Mouse (Mus musculus): Measurements from ENCODE around the gene Hsd17b1. TPM values are rescaled to one million over a fixed set of nuclear protein-coding genes. Genes with fewer than 3 reads are reported as not detected.

Gene Hsd17b1
- 0.60 TPM in 1 of 2 replicates, not detected in the other for polyA plus RNA-seq (2012; ENCODE audit: insufficient read depth, insufficient read length, missing spikeins)

DNA sequence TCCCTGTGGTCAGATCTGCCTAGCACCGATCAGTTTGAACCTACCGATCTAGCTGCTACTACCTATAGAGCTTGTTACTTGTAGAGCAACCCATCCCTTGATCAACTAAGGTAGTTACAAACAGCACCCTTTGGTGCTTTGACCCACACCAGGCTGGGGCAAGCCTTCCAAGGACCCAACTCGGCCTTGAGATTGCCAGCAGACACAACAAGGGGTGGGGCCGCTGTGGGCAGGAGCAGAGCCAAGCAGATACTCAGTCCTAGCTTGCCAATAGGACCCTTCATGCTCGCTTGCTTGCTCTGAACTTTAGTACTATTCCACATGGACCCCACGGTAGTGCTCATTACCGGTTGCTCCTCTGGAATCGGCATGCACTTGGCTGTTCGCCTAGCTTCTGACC, at the start of gene Hsd17b1:
Hsd17b1 (plus strand) TSS at position 291 of the 400 bp plus-strand sequence.
- Histone ChIP-seq H3K4me3 (ENCODE audit: insufficient read depth, low read length) (no peak within 1 kb of the TSS), H3K27ac (ENCODE audit: insufficient read depth, low read depth, low read length) (no peak within 1 kb of the TSS), H3K4me1 (ENCODE audit: control insufficient read depth, insufficient read depth, low read length) (peaks cover 7% of the 10 kb centered on the region)
- no peak for TF ChIP-seq CTCF (IDR thresholded peaks at IDR 0.05; ENCODE audit: low read depth, low read length)
- TF ChIP-seq POLR2A (IDR thresholded peaks at IDR 0.05; ENCODE audit: borderline replicate concordance, low read depth, low read length), result no peak

- Histone ChIP-seq H3K4me3 (ENCODE audit: insufficient read depth, low read length) (no peak overlapping the region), H3K27ac (ENCODE audit: insufficient read depth, low read depth, low read length) (no peak overlapping the region), H3K4me1 (ENCODE audit: control insufficient read depth, insufficient read depth, low read length) (no peaks in the 10 kb centered on the region)
- TF ChIP-seq CTCF (IDR thresholded peaks at IDR 0.05; ENCODE audit: low read depth, low read length), result no peak
- TF ChIP-seq POLR2A (IDR thresholded peaks at IDR 0.05; ENCODE audit: borderline replicate concordance, low read depth, low read length), result no peak
Measured at GRCm38 (mm10) chr11:101029320-101029719, 48.9 kb upstream of the Hsd17b1 start.

- Histone ChIP-seq H3K4me3 (ENCODE audit: insufficient read depth, low read length) (no peak overlapping the region), H3K27ac (ENCODE audit: insufficient read depth, low read depth, low read length) (no peak overlapping the region), H3K4me1 (ENCODE audit: control insufficient read depth, insufficient read depth, low read length) (no peaks in the 10 kb centered on the region)
- TF ChIP-seq CTCF (IDR thresholded peaks at IDR 0.05; ENCODE audit: low read depth, low read length) (no peak), POLR2A (IDR thresholded peaks at IDR 0.05; ENCODE audit: borderline replicate concordance, low read depth, low read length) (no peak)
Measured at GRCm38 (mm10) chr11:101030136-101030807, 47.9 kb upstream of the Hsd17b1 start.

GRCm38 (mm10) chr11:101030808-101031156, 47.4 kb upstream of the Hsd17b1 start:
- H3K27ac ChIP-seq (ENCODE audit: insufficient read depth, low read depth, low read length), result no peak overlapping the region

GRCm38 (mm10) chr11:101031470-101031869, 46.7 kb upstream of the Hsd17b1 start:
- H3K27ac ChIP-seq (ENCODE audit: insufficient read depth, low read depth, low read length), result no peak overlapping the region
- TF ChIP-seq CTCF (IDR thresholded peaks at IDR 0.05; ENCODE audit: low read depth, low read length), result no peak
- no peak for TF ChIP-seq POLR2A (IDR thresholded peaks at IDR 0.05; ENCODE audit: borderline replicate concordance, low read depth, low read length)
- no peak overlapping the region for H3K4me3 ChIP-seq (ENCODE audit: insufficient read depth, low read length)
- H3K4me1 ChIP-seq (ENCODE audit: control insufficient read depth, insufficient read depth, low read length), result no peaks in the 10 kb centered on the region

More at GRCm38 (mm10) chr11:101030808-101031156, 47.4 kb upstream of the Hsd17b1 start:
- Histone ChIP-seq H3K4me3 (ENCODE audit: insufficient read depth, low read length) (no peak overlapping the region), H3K4me1 (ENCODE audit: control insufficient read depth, insufficient read depth, low read length) (no peaks in the 10 kb centered on the region)
- TF ChIP-seq CTCF (IDR thresholded peaks at IDR 0.05; ENCODE audit: low read depth, low read length), result no peak
- TF ChIP-seq POLR2A (IDR thresholded peaks at IDR 0.05; ENCODE audit: borderline replicate concordance, low read depth, low read length), result no peak

- no peak for TF ChIP-seq CTCF (IDR thresholded peaks at IDR 0.05; ENCODE audit: low read depth, low read length)
- TF ChIP-seq POLR2A (IDR thresholded peaks at IDR 0.05; ENCODE audit: borderline replicate concordance, low read depth, low read length), result no peak
- Histone ChIP-seq H3K4me1 (ENCODE audit: control insufficient read depth, insufficient read depth, low read length) (no peaks in the 10 kb centered on the region), H3K4me3 (ENCODE audit: insufficient read depth, low read length) (no peak overlapping the region), H3K27ac (ENCODE audit: insufficient read depth, low read depth, low read length) (no peak overlapping the region)
Measured at GRCm38 (mm10) chr11:101033856-101034500, 44.2 kb upstream of the Hsd17b1 start.

DNA sequence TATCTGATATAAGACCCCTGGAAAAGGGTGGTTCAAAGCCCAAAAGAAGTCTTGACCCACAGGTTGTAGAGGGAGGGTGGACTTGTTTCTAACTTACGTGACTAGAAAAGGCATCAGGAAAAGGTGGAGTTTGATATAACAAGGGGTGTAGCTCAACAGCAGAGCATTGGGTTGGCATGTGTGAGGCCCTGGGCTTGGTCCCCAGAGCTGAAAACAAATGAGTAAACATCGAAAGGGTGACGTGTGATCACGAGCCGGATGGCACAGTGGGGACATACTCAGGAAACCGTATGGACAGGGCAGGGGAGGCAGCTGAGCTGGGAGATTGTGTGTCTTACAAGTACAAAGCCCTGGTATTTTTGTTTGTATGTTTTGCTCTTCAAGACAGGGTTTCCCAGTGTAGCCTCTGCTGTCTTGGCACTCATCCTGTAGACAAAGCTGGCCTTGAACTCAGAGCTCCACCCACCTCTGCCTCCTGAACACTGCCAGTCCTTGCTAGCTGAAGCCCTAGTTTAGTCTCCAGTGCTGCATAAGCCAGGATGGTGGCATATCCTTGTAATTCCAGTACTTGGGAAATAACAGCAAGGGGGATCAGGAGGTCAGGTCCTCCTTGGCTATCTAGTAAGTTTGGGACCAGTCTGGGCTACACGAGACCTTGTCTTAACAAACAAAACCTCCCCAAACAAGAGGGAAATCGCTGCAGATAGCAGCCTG, 43.4 kb upstream of the Hsd17b1 start:
- no peak overlapping the region for H3K27ac ChIP-seq (ENCODE audit: insufficient read depth, low read depth, low read length)
- no peaks in the 10 kb centered on the region for H3K4me1 ChIP-seq (ENCODE audit: control insufficient read depth, insufficient read depth, low read length)
- H3K4me3 ChIP-seq (ENCODE audit: insufficient read depth, low read length), result no peak overlapping the region
- no peak for TF ChIP-seq POLR2A (IDR thresholded peaks at IDR 0.05; ENCODE audit: borderline replicate concordance, low read depth, low read length)
- TF ChIP-seq CTCF (IDR thresholded peaks at IDR 0.05; ENCODE audit: low read depth, low read length), result no peak

- no peak for TF ChIP-seq CTCF (IDR thresholded peaks at IDR 0.05; ENCODE audit: low read depth, low read length)
- no peak for TF ChIP-seq POLR2A (IDR thresholded peaks at IDR 0.05; ENCODE audit: borderline replicate concordance, low read depth, low read length)
- Histone ChIP-seq H3K4me3 (ENCODE audit: insufficient read depth, low read length) (no peak overlapping the region), H3K27ac (ENCODE audit: insufficient read depth, low read depth, low read length) (no peak overlapping the region), H3K4me1 (ENCODE audit: control insufficient read depth, insufficient read depth, low read length) (no peaks in the 10 kb centered on the region)
Measured at GRCm38 (mm10) chr11:101035328-101035695, 42.9 kb upstream of the Hsd17b1 start.

GRCm38 (mm10) chr11:101037795-101038194, 40.4 kb upstream of the Hsd17b1 start:
- Histone ChIP-seq H3K27ac (ENCODE audit: insufficient read depth, low read depth, low read length) (no peak overlapping the region), H3K4me1 (ENCODE audit: control insufficient read depth, insufficient read depth, low read length) (no peaks in the 10 kb centered on the region), H3K4me3 (ENCODE audit: insufficient read depth, low read length) (no peak overlapping the region)
- TF ChIP-seq POLR2A (IDR thresholded peaks at IDR 0.05; ENCODE audit: borderline replicate concordance, low read depth, low read length) (no peak), CTCF (IDR thresholded peaks at IDR 0.05; ENCODE audit: low read depth, low read length) (no peak)

- no peak overlapping the region for H3K27ac ChIP-seq (ENCODE audit: insufficient read depth, low read depth, low read length)
- H3K4me1 ChIP-seq (ENCODE audit: control insufficient read depth, insufficient read depth, low read length), result no peaks in the 10 kb centered on the region
- TF ChIP-seq CTCF (IDR thresholded peaks at IDR 0.05; ENCODE audit: low read depth, low read length) (no peak), POLR2A (IDR thresholded peaks at IDR 0.05; ENCODE audit: borderline replicate concordance, low read depth, low read length) (no peak)
- no peak overlapping the region for H3K4me3 ChIP-seq (ENCODE audit: insufficient read depth, low read length)
Measured at GRCm38 (mm10) chr11:101045826-101046225, 32.4 kb upstream of the Hsd17b1 start.

All from bone marrow macrophage, adult 2 months (primary cell).